Mouse (Mus musculus): ENCODE results near the gene Fam149a. TPM values are rescaled to one million over a fixed set of nuclear protein-coding genes. Genes with fewer than 3 reads are reported as not detected.

The Fam149a gene
- polyA plus RNA-seq, 1 experiment from 2014 or later, result 15.7 TPM

Other genes with a start within 250 kb of the Fam149a start
- gene F11, start 120.3 kb downstream of the Fam149a start, polyA plus RNA-seq (2015; fragmentation: Nextera tagmentation; extraction: Ambion mirVana), result not detected in 2 replicates
- 0.06 TPM in 1 of 2 replicates, not detected in the other for gene Klkb1, start 87.4 kb downstream of the Fam149a start, polyA plus RNA-seq (2015; fragmentation: Nextera tagmentation; extraction: Ambion mirVana)
- gene Gm45753, start 73.8 kb downstream of the Fam149a start, polyA plus RNA-seq (2015; fragmentation: Nextera tagmentation; extraction: Ambion mirVana), result not detected in 2 replicates
- 1.5 TPM in 2 replicates for gene Cyp4v3, start 49.1 kb downstream of the Fam149a start, polyA plus RNA-seq (2015; fragmentation: Nextera tagmentation; extraction: Ambion mirVana)
- gene Tlr3, start 28.8 kb upstream of the Fam149a start, polyA plus RNA-seq (2015; fragmentation: Nextera tagmentation; extraction: Ambion mirVana), result 0.80 and 1.4 TPM in 2 replicates
- 40.8 and 53.1 TPM in 2 replicates for gene Sorbs2, start 125.5 kb upstream of the Fam149a start, polyA plus RNA-seq (2015; fragmentation: Nextera tagmentation; extraction: Ambion mirVana)